Mouse (Mus musculus) MEL (cell line): ENCODE data around the gene Gm42957. TPM values are rescaled to one million over a fixed set of nuclear protein-coding genes. Genes with fewer than 3 reads are reported as not detected.

Experiments used
- DNase-seq: peaks from one replicate; pipeline ENCODE4 v3.0.0; 2011; ENCODE audit warnings: low read depth, low spot score
- H3K27ac ChIP-seq: 2 replicates; pipeline ENCODE4 v1.5.1; 2012; ENCODE audit warnings: low read depth, mild to moderate bottlenecking, control low read depth, low read length, moderate library complexity; ENCODE audit not compliant: control insufficient read depth
- H3K27me3 ChIP-seq, 2 experiments: fragments of 150-350 bp in 1 of 2; sonication (generic) in 1 of 2; 2 replicates each; pipeline ENCODE4 v1.6.1; 2012; ENCODE audit warnings: low read length in 2 of 2, mild to moderate bottlenecking in 2 of 2, improper control_type of control experiment in 1 of 2, moderate library complexity in 1 of 2; ENCODE audit not compliant: insufficient read depth in 2 of 2, control insufficient read depth in 1 of 2
- H3K36me3 ChIP-seq, 2 experiments: 2 replicates each; pipeline ENCODE4 v1.6.1; 2012 to 2014; ENCODE audit warnings: low read length in 2 of 2, improper control_type of control experiment in 1 of 2, inconsistent platforms in 1 of 2, mild to moderate bottlenecking in 1 of 2; ENCODE audit not compliant: insufficient read depth in 2 of 2, control insufficient read depth in 1 of 2
- H3K4me1 ChIP-seq, 2 experiments: fragments of 150-350 bp in 1 of 2; sonication (generic) in 1 of 2; 2 replicates each; pipeline ENCODE4 v1.6.1; 2012; ENCODE audit warnings: low read length in 2 of 2, improper control_type of control experiment in 1 of 2, mild to moderate bottlenecking in 1 of 2; ENCODE audit not compliant: insufficient read depth in 2 of 2, control insufficient read depth in 1 of 2
- H3K4me3 ChIP-seq, 2 experiments: fragments of 150-350 bp in 1 of 2; sonication (generic) in 1 of 2; 2 replicates each; pipeline ENCODE4 v1.5.1; 2012; ENCODE audit warnings: low read depth in 2 of 2, low read length in 2 of 2, mild to moderate bottlenecking in 2 of 2, moderate library complexity in 2 of 2, control low read depth in 1 of 2, improper control_type of control experiment in 1 of 2; ENCODE audit not compliant: control insufficient read depth in 1 of 2, insufficient read depth in 1 of 2
- H3K79me2 ChIP-seq: 2 replicates; pipeline ENCODE4 v1.6.1; 2012; ENCODE audit warnings: mild to moderate bottlenecking, low read length, moderate library complexity; ENCODE audit not compliant: control insufficient read depth, poor library complexity, insufficient read depth
- H3K9ac ChIP-seq: 2 replicates; pipeline ENCODE4 v1.6.1; 2012; ENCODE audit warnings: low read depth, mild to moderate bottlenecking, control low read depth, low read length, moderate library complexity; ENCODE audit not compliant: control insufficient read depth, poor library complexity, severe bottlenecking
- H3K9me3 ChIP-seq: fragments of 150-350 bp; sonication (generic); replicated peaks from 2 replicates; pipeline ENCODE4 v1.6.1; 2012; ENCODE audit warnings: mild to moderate bottlenecking, low read length, improper control_type of control experiment, moderate library complexity; ENCODE audit not compliant: insufficient read depth
- CTCF ChIP-seq, 3 experiments: IDR thresholded peaks in 2 of 3; conservative IDR thresholded peaks in 1 of 3; 2 replicates each; pipeline ENCODE4 v1.5.1; 2011 to 2012; ENCODE audit warnings: low read length in 3 of 3, low read depth in 2 of 3, mild to moderate bottlenecking in 2 of 3, improper control_type of control experiment in 1 of 3, inconsistent platforms in 1 of 3, mixed read lengths in 1 of 3, moderate library complexity in 1 of 3; ENCODE audit not compliant: control insufficient read depth in 1 of 3, insufficient read depth in 1 of 3, poor library complexity in 1 of 3, severe bottlenecking in 1 of 3
- E2F4 ChIP-seq: IDR thresholded peaks from 2 replicates; pipeline ENCODE4 v1.6.1; 2011; ENCODE audit warnings: low read depth, low read length, improper control_type of control experiment, borderline replicate concordance
- ELF1 ChIP-seq: IDR thresholded peaks from 2 replicates; pipeline ENCODE4 v1.6.1; 2014; ENCODE audit warnings: low read depth, mild to moderate bottlenecking, inconsistent platforms, low read length, improper control_type of control experiment, moderate library complexity
- EP300 ChIP-seq, 2 experiments: IDR thresholded peaks; 2 replicates each; pipeline ENCODE4 v1.6.1; 2011; ENCODE audit warnings: improper control_type of control experiment in 2 of 2, low read length in 2 of 2, low read depth in 1 of 2, mild to moderate bottlenecking in 1 of 2
- ETS1 ChIP-seq: IDR thresholded peaks from 2 replicates; pipeline ENCODE4 v1.6.1; 2012; ENCODE audit warnings: low read depth, mild to moderate bottlenecking, inconsistent platforms, low read length, improper control_type of control experiment, moderate library complexity
- GABPA ChIP-seq: IDR thresholded peaks from 2 replicates; pipeline ENCODE4 v1.6.1; 2012; ENCODE audit warnings: low read depth, mild to moderate bottlenecking, inconsistent platforms, low read length, improper control_type of control experiment, moderate library complexity
- GATA1 ChIP-seq: IDR thresholded peaks from 2 replicates; pipeline ENCODE4 v1.6.1; 2011; ENCODE audit warnings: low read depth, low read length, improper control_type of control experiment
- HCFC1 ChIP-seq: IDR thresholded peaks from 2 replicates; pipeline ENCODE4 v1.6.1; 2012; ENCODE audit warnings: low read depth, mild to moderate bottlenecking, inconsistent platforms, low read length, improper control_type of control experiment, moderate library complexity
- KAT2A ChIP-seq: conservative IDR thresholded peaks from 2 replicates; pipeline ENCODE4 v1.6.1; 2012; ENCODE audit warnings: low read depth, low read length, improper control_type of control experiment, inconsistent platforms
- MAFK ChIP-seq: IDR thresholded peaks from 2 replicates; pipeline ENCODE4 v1.6.1; 2011; ENCODE audit warnings: low read depth, mild to moderate bottlenecking, low read length, improper control_type of control experiment, borderline replicate concordance
- MAX ChIP-seq: IDR thresholded peaks from 2 replicates; pipeline ENCODE4 v1.6.1; 2011; ENCODE audit warnings: low read length, improper control_type of control experiment
- MAZ ChIP-seq: IDR thresholded peaks from 2 replicates; pipeline ENCODE4 v1.6.1; 2012; ENCODE audit warnings: low read depth, mild to moderate bottlenecking, inconsistent platforms, low read length, improper control_type of control experiment
- MEF2A ChIP-seq: IDR thresholded peaks from 2 replicates; pipeline ENCODE4 v1.6.1; 2014; ENCODE audit warnings: low read depth, mild to moderate bottlenecking, inconsistent platforms, low read length, improper control_type of control experiment; ENCODE audit not compliant: poor library complexity, insufficient replicate concordance, severe bottlenecking; ENCODE audit errors: extremely low read depth
- MXI1 ChIP-seq: IDR thresholded peaks from 2 replicates; pipeline ENCODE4 v1.6.1; 2011; ENCODE audit warnings: mild to moderate bottlenecking, low read depth, low read length, improper control_type of control experiment
- MYB ChIP-seq: IDR thresholded peaks from 2 replicates; pipeline ENCODE4 v1.6.1; 2011; ENCODE audit warnings: mild to moderate bottlenecking, low read depth, low read length, improper control_type of control experiment
- MYC ChIP-seq: IDR thresholded peaks from 2 replicates; pipeline ENCODE4 v1.6.1; 2011; ENCODE audit warnings: low read depth, mild to moderate bottlenecking, low read length, improper control_type of control experiment, moderate library complexity
- NELFE ChIP-seq: IDR thresholded peaks from 2 replicates; pipeline ENCODE4 v1.6.1; 2011; ENCODE audit warnings: low read depth, low read length, improper control_type of control experiment
- POLR2A ChIP-seq, 2 experiments: IDR thresholded peaks; 2 replicates each; pipeline ENCODE4 v1.6.1; 2011 to 2012; ENCODE audit warnings: low read length in 2 of 2, mild to moderate bottlenecking in 2 of 2, control low read depth in 1 of 2, improper control_type of control experiment in 1 of 2, low read depth in 1 of 2, moderate library complexity in 1 of 2; ENCODE audit not compliant: control insufficient read depth in 1 of 2, insufficient read depth in 1 of 2, poor library complexity in 1 of 2
- POLR2AphosphoS2 ChIP-seq: IDR thresholded peaks from 2 replicates; pipeline ENCODE4 v1.6.1; 2011; ENCODE audit warnings: low read length, improper control_type of control experiment
- POLR2AphosphoS5 ChIP-seq: IDR thresholded peaks from 2 replicates; pipeline ENCODE4 v1.6.1; 2012; ENCODE audit warnings: low read depth, borderline replicate concordance, mild to moderate bottlenecking, inconsistent platforms, low read length, moderate library complexity, mixed read lengths
- RAD21 ChIP-seq: IDR thresholded peaks from 2 replicates; pipeline ENCODE4 v1.6.1; 2011; ENCODE audit warnings: mild to moderate bottlenecking, low read depth, low read length, improper control_type of control experiment
- RCOR1 ChIP-seq: IDR thresholded peaks from 2 replicates; pipeline ENCODE4 v1.6.1; 2012; ENCODE audit warnings: low read depth, mild to moderate bottlenecking, inconsistent platforms, low read length, improper control_type of control experiment
- SIN3A ChIP-seq: IDR thresholded peaks from 2 replicates; pipeline ENCODE4 v1.6.1; 2012; ENCODE audit warnings: low read length, improper control_type of control experiment, inconsistent platforms
- SMC3 ChIP-seq: IDR thresholded peaks from 2 replicates; pipeline ENCODE4 v1.6.1; 2011; ENCODE audit warnings: low read depth, low read length, improper control_type of control experiment
- TAL1 ChIP-seq: IDR thresholded peaks from 2 replicates; pipeline ENCODE4 v1.6.1; 2012; ENCODE audit warnings: mild to moderate bottlenecking, inconsistent platforms, low read length, moderate library complexity, mixed read lengths
- TBP ChIP-seq: IDR thresholded peaks from 2 replicates; pipeline ENCODE4 v1.8.0; 2011; ENCODE audit warnings: low read depth, low read length, improper control_type of control experiment
- TCF12 ChIP-seq: IDR thresholded peaks from 2 replicates; pipeline ENCODE4 v1.6.1; 2014; ENCODE audit warnings: low read depth, mild to moderate bottlenecking, inconsistent platforms, low read length, improper control_type of control experiment, moderate library complexity
- UBTF ChIP-seq: IDR thresholded peaks from 2 replicates; pipeline ENCODE4 v1.6.1; 2012; ENCODE audit warnings: low read depth, mild to moderate bottlenecking, inconsistent platforms, low read length, improper control_type of control experiment, moderate library complexity, borderline replicate concordance; ENCODE audit not compliant: insufficient read depth
- USF1 ChIP-seq: IDR thresholded peaks from 2 replicates; pipeline ENCODE4 v1.6.1; 2014; ENCODE audit warnings: low read depth, mild to moderate bottlenecking, inconsistent platforms, low read length, improper control_type of control experiment, moderate library complexity
- USF2 ChIP-seq, 2 experiments: IDR thresholded peaks; 2 replicates each; pipeline ENCODE4 v1.6.1; 2011 to 2012; ENCODE audit warnings: improper control_type of control experiment in 2 of 2, low read length in 2 of 2, borderline replicate concordance in 1 of 2, inconsistent platforms in 1 of 2, low read depth in 1 of 2, mild to moderate bottlenecking in 1 of 2; ENCODE audit not compliant: insufficient read depth in 1 of 2
- ZC3H11A ChIP-seq: IDR thresholded peaks from 2 replicates; pipeline ENCODE4 v1.6.1; 2012; ENCODE audit warnings: low read depth, mild to moderate bottlenecking, inconsistent platforms, low read length, improper control_type of control experiment
- ZKSCAN1 ChIP-seq: IDR thresholded peaks from 2 replicates; pipeline ENCODE4 v1.6.1; 2012; ENCODE audit warnings: low read depth, mild to moderate bottlenecking, inconsistent platforms, low read length, improper control_type of control experiment, moderate library complexity
- ZMIZ1 ChIP-seq: IDR thresholded peaks from 2 replicates; pipeline ENCODE4 v1.6.1; 2012; ENCODE audit warnings: low read depth, mild to moderate bottlenecking, inconsistent platforms, low read length, improper control_type of control experiment, moderate library complexity
- ZNF384 ChIP-seq: IDR thresholded peaks from 2 replicates; pipeline ENCODE4 v1.6.1; 2012; ENCODE audit warnings: low read depth, mild to moderate bottlenecking, inconsistent platforms, low read length, improper control_type of control experiment
- polyA plus RNA-seq, 2 experiments: library from polyadenylated mRNA; stranded (reverse) in 1 of 2; unstranded in 1 of 2; fragments of >175 nt in 1 of 2; fragments of >200 nt in 1 of 2; gene quantifications; 2 replicates each; pipeline versions ENCODE4 v1.2.1 to v1.2.4; 2012; ENCODE audit warnings: low replicate concordance in 2 of 2, low read depth in 1 of 2; ENCODE audit not compliant: insufficient read length in 2 of 2, insufficient read depth in 1 of 2, missing spikeins in 1 of 2
- total RNA-seq: library from RNA; depleted of rRNA; stranded (reverse); fragments of 300-350 nt; gene quantifications from 2 replicates; pipeline ENCODE4 v1.2.3, GENCODE M21; 2012

The Gm42957 gene
- total and polyA plus RNA-seq, 3 experiments: 0.06 to 0.19 TPM; not detected in 1

DNA sequence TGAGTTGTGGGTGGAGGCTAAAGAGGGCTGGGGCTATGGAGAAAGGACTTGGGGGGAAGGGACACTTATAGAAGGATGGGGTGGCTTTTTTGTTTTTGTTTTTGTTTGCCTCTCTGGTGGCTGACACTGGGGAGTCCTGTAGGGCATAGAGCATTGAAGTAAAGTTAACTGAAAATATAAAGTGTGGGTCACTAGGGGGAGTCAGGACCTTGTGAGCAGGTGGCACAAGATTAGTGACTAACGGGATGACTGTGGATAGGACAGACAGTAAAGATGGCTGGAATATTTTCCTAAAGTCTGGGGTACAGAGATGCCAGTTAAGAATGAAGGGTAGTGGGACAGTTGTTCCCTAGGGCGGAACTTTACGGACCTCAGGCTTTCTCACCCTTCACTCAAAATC, 55.0 kb downstream of the Gm42957 start:
- Histone ChIP-seq H3K9ac (no peak overlapping the region), H3K27me3 (no peaks in the 10 kb centered on the region), H3K27ac (no peak overlapping the region), H3K36me3 (peaks cover 0 to 13% of the 10 kb centered on the region in 2 experiments; a peak in 2 of 4 replicates), H3K9me3 (no peaks in the 10 kb centered on the region), H3K4me3 (no peak overlapping the region), H3K4me1 (peaks cover 13 to 17% of the 10 kb centered on the region in 2 experiments), H3K79me2 (no peaks in the 10 kb centered on the region)
- peak; percentile 58 for DNase-seq
- no peak for TF ChIP-seq ZMIZ1
- no peak for TF ChIP-seq USF2 (IDR thresholded peaks at IDR 0.05; ENCODE audit: borderline replicate concordance in 1 of 2, insufficient read depth in 1 of 2, low read depth in 1 of 2, low read length in 2 of 2)
- TF ChIP-seq UBTF: no peak
- no peak for TF ChIP-seq GATA1
- TF ChIP-seq MAZ: 0 out of 2 replicates have a peak, but pooled peaks have one; percentile 28
- TF ChIP-seq MEF2A: no peak
- no peak for TF ChIP-seq GABPA
- no peak for TF ChIP-seq NELFE
- TF ChIP-seq TBP: no peak
- TF ChIP-seq HCFC1: no peak
- TF ChIP-seq RAD21: peak; percentile 25
- TF ChIP-seq USF1: no peak
- TF ChIP-seq EP300 (IDR thresholded peaks at IDR 0.05; ENCODE audit: low read depth in 1 of 2, low read length in 2 of 2): no peak
- TF ChIP-seq KAT2A: no peak
- no peak for TF ChIP-seq ZKSCAN1
- TF ChIP-seq TAL1: no peak
- 0 out of 2 replicates have a peak, but pooled peaks have one; percentile 8 for TF ChIP-seq ZC3H11A
- TF ChIP-seq MYB: no peak
- TF ChIP-seq MAX: no peak
- no peak for TF ChIP-seq RCOR1
- TF ChIP-seq MXI1: 0 out of 2 replicates have a peak, but pooled peaks have one; percentile 33
- no peak for TF ChIP-seq MAFK
- no peak for TF ChIP-seq ETS1
- TF ChIP-seq SMC3: peak; percentile 49
- no peak for TF ChIP-seq ZNF384
- peak; percentile 27 to 63 (median 44); a peak in 5 of 6 replicates for TF ChIP-seq CTCF (IDR thresholded peaks at IDR 0.05 in 2 of 3, conservative IDR thresholded peaks at IDR 0.05 in 1 of 3; ENCODE audit: control insufficient read depth in 1 of 3, insufficient read depth in 1 of 3, low read depth in 2 of 3, low read length in 3 of 3, poor library complexity in 1 of 3, severe bottlenecking in 1 of 3)
- no peak for TF ChIP-seq ELF1
- TF ChIP-seq POLR2A (IDR thresholded peaks at IDR 0.05; ENCODE audit: control insufficient read depth in 1 of 2, insufficient read depth in 1 of 2, low read depth in 1 of 2, low read length in 2 of 2, poor library complexity in 1 of 2): no peak
- TF ChIP-seq POLR2AphosphoS2: no peak
- no peak for TF ChIP-seq POLR2AphosphoS5
- no peak for TF ChIP-seq TCF12
- no peak for TF ChIP-seq E2F4
- TF ChIP-seq SIN3A: 0 out of 2 replicates have a peak, but pooled peaks have one; percentile 30
- 0 out of 2 replicates have a peak, but pooled peaks have one; percentile 41 for TF ChIP-seq MYC
